Mouse (Mus musculus): ENCODE results near the gene Iyd. TPM values are rescaled to one million over a fixed set of nuclear protein-coding genes. Genes with fewer than 3 reads are reported as not detected.
"Not testable (repeated sequence)": the region's sequence is repeated elsewhere in the genome, so short reads cannot be mapped to it uniquely, and the experiment has no call there.

Gene Iyd
- 2.5 and 3.8 TPM in 2 replicates for polyA plus RNA-seq (2012; rRNA removed)
- 9.8 and 12.4 TPM in 2 replicates for polyA plus RNA-seq (2014; fragmentation: Nextera tagmentation; extraction: Ambion mirVana)

GRCm38 (mm10) chr10:3540003-3540827 is at the start of gene Iyd:
TSS of gene Iyd (plus strand) at chr10:3540240.
- H3K4me3 ChIP-seq (ENCODE audit: insufficient read depth in 1 of 2, low read depth in 2 of 2, low read length in 2 of 2): no peak within 1 kb of the TSS
- no peak for ATAC-seq (ENCODE audit: insufficient read depth)
- 58% methylated on average over 16 of the region's 16 CpGs for WGBS (ENCODE audit: insufficient replicate concordance)
- no peaks in the 10 kb centered on the region for H3K36me3 ChIP-seq (replicated peaks; ENCODE audit: control insufficient read depth, insufficient read depth, low read depth)
- no peak for TF ChIP-seq EP300 (IDR thresholded peaks at IDR 0.05; ENCODE audit: low read depth)
- TF ChIP-seq CTCF (IDR thresholded peaks at IDR 0.05; ENCODE audit: low read depth): no peak
- no peaks in the 10 kb centered on the region for H3K9me3 ChIP-seq (ENCODE audit: control insufficient read depth, low read length)
- H3K27ac ChIP-seq: no peak within 1 kb of the TSS
- peak within 1 kb of the TSS; percentile 16; the same call in 1 of the 2 replicates for H3K4me2 ChIP-seq (ENCODE audit: low read depth)
- no peaks in the 10 kb centered on the region for H3K27me3 ChIP-seq (ENCODE audit: control insufficient read depth, insufficient read depth, low read length)
- peak in 1 of 3 experiments; percentile 6 for DNase-seq (ENCODE audit: low read depth in 3 of 3, low spot score in 3 of 3)
- H3K9ac ChIP-seq (replicated peaks): no peak within 1 kb of the TSS
- no peaks in the 10 kb centered on the region for H3K4me1 ChIP-seq (replicated peaks; ENCODE audit: control insufficient read depth in 2 of 2, insufficient read depth in 2 of 2, low read length in 1 of 2)

- Histone ChIP-seq H3K9ac (replicated peaks) (no peak overlapping the region), H3K27me3 (ENCODE audit: control insufficient read depth, insufficient read depth, low read length) (no peaks in the 10 kb centered on the region), H3K9me3 (ENCODE audit: control insufficient read depth, low read length) (no peaks in the 10 kb centered on the region), H3K36me3 (replicated peaks; ENCODE audit: control insufficient read depth, insufficient read depth, low read depth) (no peaks in the 10 kb centered on the region), H3K27ac (no peak overlapping the region), H3K4me3 (ENCODE audit: insufficient read depth in 1 of 2, low read depth in 2 of 2, low read length in 2 of 2) (no peak overlapping the region), H3K4me1 (replicated peaks; ENCODE audit: control insufficient read depth in 2 of 2, insufficient read depth in 2 of 2, low read length in 1 of 2) (no peaks in the 10 kb centered on the region), H3K4me2 (ENCODE audit: low read depth) (no peak overlapping the region)
- TF ChIP-seq CTCF (IDR thresholded peaks at IDR 0.05; ENCODE audit: low read depth): no peak
- TF ChIP-seq EP300 (IDR thresholded peaks at IDR 0.05; ENCODE audit: low read depth): no peak
- WGBS (ENCODE audit: insufficient replicate concordance): 55% methylated on average over 2 of the region's 2 CpGs
- no peak for DNase-seq (ENCODE audit: low read depth in 3 of 3, low spot score in 3 of 3)
- ATAC-seq (ENCODE audit: insufficient read depth): no peak
These were observed 43.2 kb upstream of the Iyd start for GRCm38 (mm10) chr10:3496791-3497190.

- not testable (repeated sequence) for H3K9me3 ChIP-seq (ENCODE audit: control insufficient read depth, low read length); H3K27me3 ChIP-seq (ENCODE audit: control insufficient read depth, insufficient read depth, low read length); ATAC-seq (ENCODE audit: insufficient read depth); H3K4me3 ChIP-seq (ENCODE audit: insufficient read depth in 1 of 2, low read depth in 2 of 2, low read length in 2 of 2); H3K36me3 ChIP-seq (replicated peaks; ENCODE audit: control insufficient read depth, insufficient read depth, low read depth); H3K4me1 ChIP-seq (replicated peaks; ENCODE audit: control insufficient read depth in 2 of 2, insufficient read depth in 2 of 2, low read length in 1 of 2); DNase-seq (ENCODE audit: low read depth in 3 of 3, low spot score in 3 of 3); H3K4me2 ChIP-seq (ENCODE audit: low read depth); H3K27ac ChIP-seq; H3K9ac ChIP-seq (replicated peaks)
- WGBS (ENCODE audit: insufficient replicate concordance): 66% methylated on average over 6 of the region's 6 CpGs
These were observed 39.2 kb upstream of the Iyd start for GRCm38 (mm10) chr10:3500846-3501245.

- H3K4me2 ChIP-seq (ENCODE audit: low read depth): no peak overlapping the region
- no peaks in the 10 kb centered on the region for H3K36me3 ChIP-seq (replicated peaks; ENCODE audit: control insufficient read depth, insufficient read depth, low read depth)
- H3K4me1 ChIP-seq (replicated peaks; ENCODE audit: control insufficient read depth in 2 of 2, insufficient read depth in 2 of 2, low read length in 1 of 2): no peaks in the 10 kb centered on the region
- no peak overlapping the region for H3K4me3 ChIP-seq (ENCODE audit: insufficient read depth in 1 of 2, low read depth in 2 of 2, low read length in 2 of 2)
- no peak for DNase-seq (ENCODE audit: low read depth in 3 of 3, low spot score in 3 of 3)
- no peaks in the 10 kb centered on the region for H3K27me3 ChIP-seq (ENCODE audit: control insufficient read depth, insufficient read depth, low read length)
- WGBS (ENCODE audit: insufficient replicate concordance): 55% methylated on average over 8 of the region's 8 CpGs
- no peaks in the 10 kb centered on the region for H3K9me3 ChIP-seq (ENCODE audit: control insufficient read depth, low read length)
- no peak for ATAC-seq (ENCODE audit: insufficient read depth)
- no peak overlapping the region for H3K9ac ChIP-seq (replicated peaks)
- H3K27ac ChIP-seq: no peak overlapping the region
- TF ChIP-seq EP300 (IDR thresholded peaks at IDR 0.05; ENCODE audit: low read depth): no peak
- no peak for TF ChIP-seq CTCF (IDR thresholded peaks at IDR 0.05; ENCODE audit: low read depth)
These were observed 32.4 kb upstream of the Iyd start for GRCm38 (mm10) chr10:3507484-3508221.

- no peaks in the 10 kb centered on the region for H3K27me3 ChIP-seq (ENCODE audit: control insufficient read depth, insufficient read depth, low read length)
These were observed 31.8 kb upstream of the Iyd start for GRCm38 (mm10) chr10:3508222-3508588.

More at GRCm38 (mm10) chr10:3508222-3508588, 31.8 kb upstream of the Iyd start:
- H3K36me3 ChIP-seq (replicated peaks; ENCODE audit: control insufficient read depth, insufficient read depth, low read depth): no peaks in the 10 kb centered on the region
- no peak overlapping the region for H3K4me3 ChIP-seq (ENCODE audit: insufficient read depth in 1 of 2, low read depth in 2 of 2, low read length in 2 of 2)
- 48% methylated on average over 2 of the region's 2 CpGs for WGBS (ENCODE audit: insufficient replicate concordance)
- TF ChIP-seq EP300 (IDR thresholded peaks at IDR 0.05; ENCODE audit: low read depth) (no peak), CTCF (IDR thresholded peaks at IDR 0.05; ENCODE audit: low read depth) (no peak)
- no peak overlapping the region for H3K9ac ChIP-seq (replicated peaks)
- H3K4me1 ChIP-seq (replicated peaks; ENCODE audit: control insufficient read depth in 2 of 2, insufficient read depth in 2 of 2, low read length in 1 of 2): no peaks in the 10 kb centered on the region
- H3K4me2 ChIP-seq (ENCODE audit: low read depth): no peak overlapping the region
- ATAC-seq (ENCODE audit: insufficient read depth): no peak
- no peaks in the 10 kb centered on the region for H3K9me3 ChIP-seq (ENCODE audit: control insufficient read depth, low read length)
- DNase-seq (ENCODE audit: low read depth in 3 of 3, low spot score in 3 of 3): no peak
- no peak overlapping the region for H3K27ac ChIP-seq
